Mouse (Mus musculus): ENCODE data around the gene Atp6v0e.
A peak's percentile ranks its signal among the peaks of the same experiment; 100 is the strongest.

Gene Atp6v0e

DNA sequence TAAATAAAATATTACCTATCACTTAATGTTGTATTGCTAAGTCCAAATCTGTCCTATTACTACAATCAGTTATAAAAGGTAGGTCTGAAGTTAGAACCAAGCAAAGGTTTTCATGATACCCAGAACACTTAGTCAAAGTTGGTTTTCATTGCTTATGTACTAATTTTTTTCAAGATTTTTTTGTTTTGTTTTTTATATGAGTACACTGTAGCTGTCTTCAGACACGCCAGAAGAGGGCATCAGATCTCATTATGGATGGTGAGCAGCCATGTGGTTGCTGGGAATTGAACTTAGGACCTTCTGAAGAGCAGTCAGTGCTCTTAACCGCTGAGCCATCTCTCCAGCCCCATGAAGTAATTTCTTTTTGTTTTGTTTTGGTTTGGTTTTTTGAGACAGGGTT, 54.8 kb downstream of the Atp6v0e start:
- DNase-seq (ENCODE audit: low spot score): peak; percentile 2

DNA sequence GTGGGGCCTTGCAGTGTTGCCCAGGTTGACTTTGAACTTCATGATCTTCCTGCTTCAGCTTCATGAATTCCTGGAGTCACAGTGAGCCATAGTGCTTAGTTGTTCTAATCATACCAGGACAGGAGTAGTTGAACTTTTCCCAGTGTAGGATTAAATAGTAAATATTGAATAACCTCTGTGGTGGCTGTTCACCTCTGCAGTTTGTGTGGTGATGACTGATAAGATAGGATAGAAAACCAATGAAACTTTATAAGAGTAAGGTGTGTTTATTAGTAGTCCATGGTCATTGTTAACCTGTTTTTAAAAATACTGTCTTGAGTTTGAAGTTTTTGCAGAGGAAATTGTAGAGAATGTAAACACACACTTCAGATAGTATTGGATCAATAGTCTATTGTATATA, 56.4 kb downstream of the Atp6v0e start:
- peak; percentile 1 for DNase-seq (ENCODE audit: low spot score)

DNA sequence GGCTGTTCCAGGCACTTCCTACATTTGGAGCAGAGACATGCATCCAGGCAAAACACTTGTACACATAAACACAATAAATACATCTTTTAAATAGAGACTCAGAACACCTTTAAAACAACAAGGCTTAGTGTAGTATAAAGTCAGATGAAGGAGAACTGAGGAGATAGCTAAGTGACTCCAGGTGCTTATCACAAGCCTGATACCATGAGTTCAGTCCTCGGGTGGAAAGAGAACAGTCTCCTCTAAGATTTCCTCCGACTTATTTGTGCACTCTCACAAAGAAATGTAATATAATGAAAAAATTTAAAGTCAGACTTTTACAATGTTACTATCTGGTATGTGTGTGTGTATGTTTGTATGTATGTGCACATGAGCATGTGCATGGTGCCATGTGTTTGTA, 58.8 kb downstream of the Atp6v0e start:
- DNase-seq (ENCODE audit: low spot score): no peak

DNA sequence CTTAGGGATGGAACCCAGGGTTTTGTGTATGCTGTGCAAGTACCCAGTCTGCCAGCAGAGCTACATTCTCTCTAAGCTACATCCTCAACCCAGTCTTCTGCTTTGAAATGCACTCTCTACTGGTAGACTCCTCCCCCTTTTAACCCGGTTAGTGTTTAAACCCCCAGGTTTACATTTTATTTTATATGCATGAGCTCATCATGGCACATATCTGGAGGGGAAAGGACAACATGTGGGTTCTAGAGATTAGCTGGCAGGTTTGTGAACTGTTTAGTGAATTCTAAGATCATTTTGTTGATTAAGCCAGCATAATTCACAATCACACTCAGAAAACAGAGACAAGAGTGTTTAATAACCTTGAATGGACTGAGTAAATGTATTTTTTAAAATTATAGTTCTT, 61.8 kb downstream of the Atp6v0e start:
- no peak for DNase-seq (ENCODE audit: low spot score)

DNA sequence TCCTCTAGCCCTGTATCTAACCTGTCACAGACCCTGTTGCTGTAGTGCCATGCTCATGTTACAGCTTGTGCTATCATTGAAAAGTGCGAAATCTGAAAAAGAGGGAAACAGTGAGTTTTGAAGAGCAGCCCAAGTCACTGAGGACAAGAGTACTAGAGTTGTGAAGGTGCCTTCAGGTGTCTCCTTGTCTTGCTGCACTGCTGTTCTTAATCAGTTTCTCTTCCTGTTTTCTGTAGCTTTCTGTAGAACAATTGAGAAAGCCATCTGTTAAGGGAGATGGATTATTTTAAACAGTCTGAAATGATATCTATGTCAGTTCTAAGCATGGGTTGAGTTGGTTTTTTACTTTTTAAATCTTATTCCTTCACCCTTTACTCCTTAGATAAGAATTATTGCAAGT, 63.6 kb downstream of the Atp6v0e start:
- no peak for DNase-seq (ENCODE audit: low spot score)

DNA sequence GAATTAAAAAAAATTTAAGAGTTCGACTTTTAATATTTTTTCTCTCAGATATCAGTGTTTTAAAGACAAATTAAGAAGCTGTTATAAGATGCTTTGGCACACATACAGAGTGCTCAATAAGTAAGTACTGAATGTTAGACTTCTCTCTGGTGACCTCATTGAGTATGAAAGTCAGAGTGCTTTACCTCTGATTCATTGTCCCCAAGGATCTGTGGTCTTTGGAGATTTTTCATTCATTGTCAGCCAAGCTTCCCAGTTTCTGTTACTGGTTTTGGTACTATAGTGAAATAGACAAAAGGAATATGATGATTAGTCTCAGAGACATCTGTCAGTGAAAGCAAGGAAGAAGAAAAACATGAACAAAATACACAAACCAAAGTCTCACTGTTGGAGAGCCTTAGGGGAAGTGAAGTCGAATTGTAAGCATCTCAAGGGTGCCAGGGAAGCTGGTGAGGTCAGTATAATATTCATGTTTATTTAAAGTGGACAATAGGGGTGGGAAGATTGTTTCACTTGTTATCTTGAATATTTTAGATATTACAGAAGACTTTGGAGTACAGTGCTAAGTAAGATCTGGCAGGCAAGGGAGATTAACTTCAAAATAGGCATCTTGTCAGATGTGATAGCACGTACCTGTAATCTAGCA, 64.2 kb downstream of the Atp6v0e start:
- DNase-seq (ENCODE audit: low spot score): no peak

DNA sequence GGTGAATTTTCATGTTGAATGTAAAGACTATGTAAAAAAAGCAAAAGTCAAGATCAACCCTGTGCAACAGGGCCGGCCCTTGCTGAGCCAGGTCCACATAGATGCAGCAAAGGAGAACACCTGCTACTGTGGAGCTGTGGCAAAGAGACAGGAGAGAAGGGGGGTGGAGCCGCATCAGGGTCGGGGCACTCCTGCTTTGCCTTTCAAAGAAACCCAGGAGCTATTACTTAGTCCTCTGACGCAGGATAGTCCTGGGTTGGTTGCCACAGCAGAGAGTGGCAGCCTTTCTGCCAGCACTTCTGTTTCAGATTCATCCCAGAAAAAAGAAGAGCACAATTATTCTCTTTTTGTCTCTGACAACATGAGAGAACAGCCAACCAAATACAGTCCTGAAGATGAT, 79.5 kb downstream of the Atp6v0e start:
- no peak for DNase-seq (ENCODE audit: low spot score)

DNA sequence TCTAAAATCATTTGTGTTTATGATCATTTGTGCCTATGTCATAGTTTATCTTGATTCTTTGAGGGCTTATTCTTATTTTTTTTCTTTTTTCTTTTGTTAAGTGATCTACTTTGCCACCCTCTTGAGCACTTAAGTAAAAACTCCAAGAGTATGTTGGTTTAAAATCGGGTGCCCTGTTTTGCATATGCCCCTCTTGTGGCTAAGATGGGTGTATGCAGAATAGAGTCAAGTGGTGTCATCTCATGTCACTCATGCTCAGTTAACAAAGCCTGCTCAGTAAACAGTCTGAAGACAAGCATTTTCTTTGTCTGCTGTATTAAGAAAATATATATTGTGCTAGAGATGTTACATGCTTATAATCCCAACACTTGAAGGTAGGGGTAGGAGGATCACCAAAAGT, 80.3 kb downstream of the Atp6v0e start:
- DNase-seq (ENCODE audit: low spot score): no peak
